Mouse (Mus musculus) CD4-positive, CD25-positive, alpha-beta regulatory T cell (primary cell): ENCODE measurements around the gene Ccdc66. TPM values are rescaled to one million over a fixed set of nuclear protein-coding genes. Genes with fewer than 3 reads are reported as not detected.

Experiments
- polyA plus RNA-seq: library from polyadenylated mRNA; unstranded; fragments of 100-300 nt; shearing (Covaris generic); gene quantifications from one replicate; pipeline ENCODE4 v1.2.1, GENCODE M21; 2017

Ccdc66 gene
- 15.4 TPM for polyA plus RNA-seq

DNA sequence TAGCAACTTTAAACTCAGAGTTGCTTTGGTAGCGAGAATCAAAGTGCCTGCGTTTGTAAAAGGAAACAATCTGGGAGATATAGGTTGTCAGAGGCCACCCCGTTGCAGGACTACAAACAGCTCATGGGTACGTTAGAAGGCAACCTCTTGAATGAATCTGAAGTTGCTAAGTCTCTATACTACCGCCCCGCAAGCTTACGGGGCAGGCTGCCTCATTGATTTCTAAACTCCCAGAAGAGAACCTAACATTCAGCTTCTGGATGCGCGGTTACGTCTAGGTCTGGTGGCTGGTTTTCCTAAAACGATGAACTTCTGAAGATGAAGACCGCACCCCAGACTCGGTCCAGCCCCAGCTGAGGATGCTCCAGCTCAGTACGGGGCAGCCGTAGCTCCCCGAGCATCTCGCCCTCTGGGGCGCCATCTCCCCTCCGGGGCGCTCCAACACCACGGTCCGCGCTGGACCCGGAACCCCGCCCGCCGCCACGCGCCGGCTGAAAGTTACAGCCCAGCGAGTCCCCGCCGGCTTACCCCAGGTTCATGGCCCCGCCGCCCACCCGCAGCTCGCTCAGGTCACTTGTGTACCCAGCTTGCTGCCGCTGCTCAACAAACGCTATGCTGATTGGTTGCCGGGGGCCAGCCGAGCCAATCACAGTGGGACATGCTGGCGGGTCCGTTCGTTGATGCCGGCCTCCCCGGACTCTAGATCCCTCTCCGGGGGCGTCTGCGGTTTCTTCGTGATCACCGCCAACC is at the start of gene Ccdc66:
Gene Ccdc66, minus strand, starts transcription at position 567 of the 750 bp plus-strand sequence.

Other genes starting within 250 kb of the Ccdc66 start
- gene Fam208a, start 79.6 kb downstream of the Ccdc66 start, polyA plus RNA-seq, result 37.7 TPM
- gene Erc2, start 114.0 kb upstream of the Ccdc66 start, polyA plus RNA-seq, result 0.17 TPM